ENCODE assay signal across 11 mouse cellular contexts in the genomic region with DNA sequence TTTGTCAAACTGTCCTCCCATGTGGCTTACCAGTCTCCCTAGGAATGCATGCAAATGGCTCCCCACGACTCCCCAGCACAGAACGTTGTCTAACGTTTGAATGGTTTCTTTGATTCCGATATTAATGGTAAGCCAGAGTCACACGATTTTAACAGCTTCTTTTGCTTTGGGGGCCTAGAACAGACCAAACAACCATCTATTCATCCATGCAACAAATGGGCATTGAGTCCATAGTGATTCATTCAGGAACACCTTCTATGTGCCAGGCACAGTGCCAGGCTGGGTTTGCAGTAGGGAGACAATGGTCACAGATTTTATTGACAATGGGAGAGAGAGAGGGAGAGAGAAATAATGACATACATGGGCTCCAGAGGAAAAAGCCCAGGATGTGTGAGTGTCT.
A peak's percentile ranks its signal among the peaks of the same experiment; 100 is the strongest.
DNase-seq lines count a peak whose midpoint lies in the region; ATAC-seq and TF ChIP-seq lines count a peak whose summit lies in the region.
"Had no signal": no experiment of that assay in that cellular context is flagged by ENCODE, and none has a peak within 500 bp of the region (broad histone marks: within the 10 kb centered on the region; RNA-seq: fewer than 3 reads in every experiment).

No protein-coding gene starts in this region.

- no peaks in the 10 kb centered on the region for H3K36me3 ChIP-seq in forebrain, embryonic 14.5 days (ENCODE audit: control insufficient read depth, insufficient read depth, low read length)
- no peaks in the 10 kb centered on the region for H3K36me3 ChIP-seq in forebrain, embryonic 10.5 days (replicated peaks)
- no peaks in the 10 kb centered on the region for H3K36me3 ChIP-seq in limb, embryonic 13.5 days
- no peaks in the 10 kb centered on the region for H3K36me3 ChIP-seq in stomach, postnatal 0 days (ENCODE audit: control insufficient read depth, insufficient read depth, low read length)
- H3K36me3 ChIP-seq: embryonic facial prominence, embryonic 15.5 days had no signal

- no peak overlapping the region for H3K4me2 ChIP-seq in forebrain, embryonic 14.5 days (ENCODE audit: low read length)
- no peak overlapping the region for H3K4me2 ChIP-seq in limb, embryonic 13.5 days (replicated peaks)
- H3K4me2 ChIP-seq in stomach, postnatal 0 days (replicated peaks; ENCODE audit: low read depth) = no peak overlapping the region
- H3K4me2 ChIP-seq: embryonic facial prominence, embryonic 15.5 days had no signal

- WGBS in forebrain, embryonic 14.5 days = 16% methylated on average over 5 of the region's 5 CpGs
- 86% methylated on average over 5 of the region's 5 CpGs for WGBS in forebrain, embryonic 10.5 days
- 64% methylated on average over 5 of the region's 5 CpGs for WGBS in limb, embryonic 13.5 days
- WGBS in stomach, postnatal 0 days = 72% methylated on average over 5 of the region's 5 CpGs

- DNase-seq in forebrain, embryonic 14.5 days (ENCODE audit: low spot score) = peak; percentile 50
- DNase-seq in forebrain, embryonic 10.5 days (ENCODE audit: extremely low spot score, low spot score) = no peak
- DNase-seq in brain, embryonic 18.5 days (ENCODE audit: low read depth, low spot score) = peak; percentile 16
- DNase-seq in layer of hippocampus, adult 18-20 months (ENCODE audit: low spot score in 2 of 2) = peak; percentile 25 to 72
- DNase-seq in stomach, postnatal 0 days (ENCODE audit: low spot score) = no peak
- DNase-seq in thymus, postnatal 10 days (ENCODE audit: low spot score in 2 of 2) = no peak
- no peak for DNase-seq in embryo, embryonic 9.5 days (ENCODE audit: extremely low spot score)
- DNase-seq: gastrocnemius, postnatal 25 days; heart, postnatal 10 days had no signal

- peak; percentile 34; the same call in 1 of the 2 replicates for ATAC-seq in forebrain, embryonic 14.5 days
- ATAC-seq in limb, embryonic 13.5 days (ENCODE audit: low FRiP score, low read depth) = no peak
- ATAC-seq in stomach, postnatal 0 days (ENCODE audit: low FRiP score, low TSS enrichment) = no peak

- no peak overlapping the region for H3K27ac ChIP-seq in forebrain, embryonic 14.5 days (ENCODE audit: low read depth, low read length)
- H3K27ac ChIP-seq in forebrain, embryonic 10.5 days = no peak overlapping the region
- peak overlapping the region; percentile 34; the same call in 1 of the 2 replicates for H3K27ac ChIP-seq in limb, embryonic 13.5 days
- H3K27ac ChIP-seq in stomach, postnatal 0 days (replicated peaks) = no peak overlapping the region
- H3K27ac ChIP-seq: embryonic facial prominence, embryonic 15.5 days had no signal

- H3K9me3 ChIP-seq in forebrain, embryonic 14.5 days (replicated peaks; ENCODE audit: control insufficient read depth, low read length) = no peaks in the 10 kb centered on the region
- no peaks in the 10 kb centered on the region for H3K9me3 ChIP-seq in forebrain, embryonic 10.5 days
- no peaks in the 10 kb centered on the region for H3K9me3 ChIP-seq in limb, embryonic 13.5 days
- no peaks in the 10 kb centered on the region for H3K9me3 ChIP-seq in stomach, postnatal 0 days (ENCODE audit: control insufficient read depth, low read length)
- H3K9me3 ChIP-seq: embryonic facial prominence, embryonic 15.5 days had no signal

- no peak for TF ChIP-seq CTCF in stomach, postnatal 0 days (IDR thresholded peaks at IDR 0.05; ENCODE audit: low read depth)

- H3K27me3 ChIP-seq in forebrain, embryonic 14.5 days (replicated peaks; ENCODE audit: control insufficient read depth, insufficient read depth, low read length) = no peaks in the 10 kb centered on the region
- no peaks in the 10 kb centered on the region for H3K27me3 ChIP-seq in forebrain, embryonic 10.5 days (ENCODE audit: poor library complexity, severe bottlenecking)
- no peaks in the 10 kb centered on the region for H3K27me3 ChIP-seq in limb, embryonic 13.5 days
- H3K27me3 ChIP-seq in stomach, postnatal 0 days (ENCODE audit: control insufficient read depth, insufficient read depth, low read length) = no peaks in the 10 kb centered on the region
- H3K27me3 ChIP-seq: embryonic facial prominence, embryonic 15.5 days had no signal

- H3K4me1 ChIP-seq in forebrain, embryonic 14.5 days (ENCODE audit: control insufficient read depth, insufficient read depth, low read length) = peaks cover 3% of the 10 kb centered on the region; the same call in 1 of the 2 replicates
- H3K4me1 ChIP-seq in forebrain, embryonic 10.5 days = peaks cover 14% of the 10 kb centered on the region; the same call in 1 of the 2 replicates
- no peaks in the 10 kb centered on the region for H3K4me1 ChIP-seq in limb, embryonic 13.5 days
- no peaks in the 10 kb centered on the region for H3K4me1 ChIP-seq in stomach, postnatal 0 days (replicated peaks; ENCODE audit: control insufficient read depth, insufficient read depth)

- H3K4me3 ChIP-seq in forebrain, embryonic 14.5 days (ENCODE audit: low read depth, low read length) = no peak overlapping the region
- H3K4me3 ChIP-seq in forebrain, embryonic 10.5 days = no peak overlapping the region
- no peak overlapping the region for H3K4me3 ChIP-seq in limb, embryonic 13.5 days
- H3K4me3 ChIP-seq in stomach, postnatal 0 days (ENCODE audit: low read depth, low read length) = no peak overlapping the region
- H3K4me3 ChIP-seq: embryonic facial prominence, embryonic 15.5 days had no signal

- H3K9ac ChIP-seq in forebrain, embryonic 14.5 days (ENCODE audit: low read length) = no peak overlapping the region
- H3K9ac ChIP-seq in limb, embryonic 13.5 days = no peak overlapping the region
- no peak overlapping the region for H3K9ac ChIP-seq in stomach, postnatal 0 days (ENCODE audit: low read length)
- H3K9ac ChIP-seq: embryonic facial prominence, embryonic 15.5 days had no signal

- TF ChIP-seq EP300 in stomach, postnatal 0 days (optimal IDR thresholded peaks at IDR 0.05) = no peak

Comparison
In these comparisons a context has a peak if more than half of its experiments do, and no peak if none do; other contexts are left out.
1. DNase-seq: peak in forebrain, embryonic 14.5 days (single experiment), brain, embryonic 18.5 days (single experiment) and layer of hippocampus, adult 18-20 months (2 of 2); none in forebrain, embryonic 10.5 days (single experiment), stomach, postnatal 0 days (single experiment), thymus, postnatal 10 days (0 of 2) and embryo, embryonic 9.5 days (single experiment).